Mouse (Mus musculus): ENCODE data around the gene Kif16b.
"Not testable (repeated sequence)": the region's sequence is repeated elsewhere in the genome, so short reads cannot be mapped to it uniquely, and the experiment has no call there.

The Kif16b gene

DNA sequence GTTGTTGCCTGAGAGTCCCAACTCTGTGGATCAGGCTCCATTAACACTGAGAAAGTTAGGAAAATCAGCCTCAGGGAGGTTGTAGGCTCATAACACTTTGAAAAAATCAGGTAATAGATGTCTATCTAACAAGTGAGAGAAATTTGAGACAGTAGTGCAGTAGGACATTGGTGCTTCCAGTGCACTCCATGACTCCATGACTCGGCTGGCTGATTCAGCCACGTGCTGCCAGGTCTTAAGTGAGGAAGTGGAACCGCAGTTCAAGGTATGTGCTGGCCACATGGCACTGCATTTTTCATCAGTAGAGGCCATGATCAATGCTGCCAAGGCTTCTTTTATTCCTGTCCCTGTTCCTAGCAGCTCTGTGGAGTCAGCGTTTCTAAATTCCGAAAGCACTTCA, 315.5 kb downstream of the Kif16b start:
- DNase-seq = no peak

GRCm38 (mm10) chr2:142584851-142585737, 316.2 kb downstream of the Kif16b start:
- no peak for DNase-seq

GRCm38 (mm10) chr2:142580449-142580848, 320.9 kb downstream of the Kif16b start:
- no peak for DNase-seq

DNA sequence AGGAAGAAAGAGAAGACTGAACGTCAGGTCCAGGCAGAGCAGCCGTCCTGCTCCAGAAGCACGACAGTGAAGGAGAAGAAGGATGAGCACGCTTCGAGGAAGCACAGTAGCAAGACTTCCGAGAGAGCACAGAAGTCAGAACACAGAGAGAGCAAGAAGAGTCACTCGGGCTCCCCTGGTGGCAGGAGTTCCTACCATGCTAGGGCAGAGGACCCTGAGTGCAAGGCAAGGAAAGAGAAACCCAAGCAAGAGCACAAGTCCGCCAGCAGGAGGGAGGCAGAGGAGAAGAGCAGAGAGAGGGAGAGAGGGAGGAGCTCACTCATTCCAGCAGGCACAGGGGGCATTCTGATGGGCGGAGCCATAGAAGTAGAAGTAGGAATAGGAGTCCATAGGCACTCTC, 323.9 kb downstream of the Kif16b start:
- DNase-seq = not testable (repeated sequence)

DNA sequence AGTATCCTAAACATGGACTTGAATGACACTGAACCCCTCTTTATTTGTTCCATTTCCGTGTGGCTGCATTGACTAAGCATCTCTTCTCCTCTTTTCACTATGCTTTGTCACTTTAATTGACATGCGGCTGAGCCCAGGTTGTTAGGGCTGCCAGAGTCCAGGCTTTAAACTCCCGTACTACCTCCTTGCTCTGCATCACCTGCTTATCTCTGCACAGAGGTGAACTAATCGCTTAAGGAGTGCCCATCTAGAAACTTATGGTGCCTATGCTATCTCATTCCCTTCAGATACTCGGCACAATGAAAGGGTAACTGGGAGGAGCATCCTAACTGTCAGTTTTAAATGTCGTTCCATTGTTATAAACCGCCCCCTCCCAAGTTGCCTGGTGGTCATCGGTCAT, 331.6 kb downstream of the Kif16b start:
- DNase-seq = no peak

Measured in kidney, postnatal 10 days (tissue).